Comparison of ENCODE assay signal across 12 mouse cellular contexts in genomic region chr8:34521316-34521715, GRCm38 (mm10).
"Had no signal": no experiment of that assay in that cellular context is flagged by ENCODE, and none has a peak within 500 bp of the region (broad histone marks: within the 10 kb centered on the region; RNA-seq: fewer than 3 reads in every experiment).

No protein-coding gene starts in this region.

- H3K27me3 ChIP-seq: limb, embryonic 13.5 days; liver, embryonic 15.5 days had no signal

- H3K9me3 ChIP-seq: limb, embryonic 10.5 days; limb, embryonic 13.5 days; liver, embryonic 15.5 days had no signal

- H3K36me3 ChIP-seq: limb, embryonic 10.5 days; limb, embryonic 13.5 days; liver, embryonic 15.5 days had no signal

- H3K4me3 ChIP-seq: layer of hippocampus, adult 2 months; limb, embryonic 10.5 days; limb, embryonic 13.5 days; liver, embryonic 15.5 days had no signal

- DNase-seq: kidney, adult 2 months; kidney, postnatal 25 days; lung, adult 2 months; lung, postnatal 14 days; lung, postnatal 4 days; thymus, adult 18-20 months; thymus, postnatal 4 days had no signal

- H3K4me1 ChIP-seq: limb, embryonic 10.5 days; limb, embryonic 13.5 days; liver, embryonic 15.5 days had no signal

- ATAC-seq: intestine, postnatal 0 days had no signal
